Mouse (Mus musculus) limb, embryonic 14.5 days (tissue): ENCODE results near the gene Fgd3. TPM values are rescaled to one million over a fixed set of nuclear protein-coding genes. Genes with fewer than 3 reads are reported as not detected.

Source experiments
- ATAC-seq: fragments of 200-750 bp; cut with Nextera tagmentation; 2 replicates; pipeline ENCODE4 v1.8.0; 2017; ENCODE audit warnings: low read depth, moderate number of reproducible peaks, moderate TSS enrichment; ENCODE audit not compliant: low FRiP score
- DNase-seq: peaks from one replicate; pipeline ENCODE4 v3.0.0-alpha.2; 2015; ENCODE audit warnings: low spot score
- H3K27ac ChIP-seq: fragments of 300-500 bp; sonication (generic); replicated peaks from 2 replicates; pipeline ENCODE4 v1.5.1; 2014; ENCODE audit warnings: low read depth, mild to moderate bottlenecking, low read length, moderate library complexity, mixed read lengths
- H3K27me3 ChIP-seq: fragments of 300-500 bp; sonication (generic); 2 replicates; pipeline ENCODE4 v1.6.1; 2014; ENCODE audit warnings: low read length, mixed read lengths; ENCODE audit not compliant: control insufficient read depth, insufficient read depth
- H3K36me3 ChIP-seq: fragments of 300-500 bp; sonication (generic); 2 replicates; pipeline ENCODE4 v1.6.1; 2014; ENCODE audit warnings: mild to moderate bottlenecking, low read length, moderate library complexity, mixed read lengths; ENCODE audit not compliant: control insufficient read depth, insufficient read depth
- H3K4me1 ChIP-seq: fragments of 300-500 bp; sonication (generic); 2 replicates; pipeline ENCODE4 v1.6.1; 2014; ENCODE audit warnings: antibody characterized with exemption, low read length, mixed read lengths; ENCODE audit not compliant: control insufficient read depth, insufficient read depth
- H3K4me2 ChIP-seq: fragments of 300-500 bp; sonication (generic); replicated peaks from 2 replicates; pipeline ENCODE4 v1.6.1; 2014; ENCODE audit warnings: low read depth, mild to moderate bottlenecking, low read length, moderate library complexity; ENCODE audit not compliant: severe bottlenecking
- H3K4me3 ChIP-seq: fragments of 300-500 bp; sonication (generic); replicated peaks from 2 replicates; pipeline ENCODE4 v1.5.1; 2014; ENCODE audit warnings: low read length
- H3K9ac ChIP-seq: fragments of 300-500 bp; sonication (generic); 2 replicates; pipeline ENCODE4 v1.6.1; 2014; ENCODE audit warnings: mild to moderate bottlenecking, low read depth, low read length, moderate library complexity; ENCODE audit not compliant: severe bottlenecking
- H3K9me3 ChIP-seq: fragments of 300-500 bp; sonication (generic); 2 replicates; pipeline ENCODE4 v1.6.1; 2016; ENCODE audit warnings: low read length; ENCODE audit not compliant: control insufficient read depth
- POLR2A ChIP-seq: fragments of 200-500 bp; IDR thresholded peaks from 2 replicates; pipeline ENCODE4 v1.8.0; 2012; ENCODE audit warnings: inconsistent platforms, mild to moderate bottlenecking, moderate library complexity, borderline replicate concordance; ENCODE audit not compliant: insufficient read depth, insufficient read length; ENCODE audit errors: extremely low read depth
- WGBS: fragments of 180-500 bp; shearing (Covaris S2); extraction: QIAGEN DNeasy Blood & Tissue Kit; methylation state at CpG from one replicate; pipeline ENCODE4 v1.1.7; 2014; 5-methylcytosine and 5-hydroxymethylcytosine counted together
- polyA plus RNA-seq, 2 experiments: library from polyadenylated mRNA; depleted of rRNA in 1 of 2; stranded (reverse) in 1 of 2; unstranded in 1 of 2; fragments of >200 nt; fragmentation: Nextera tagmentation in 1 of 2; extraction: Ambion mirVana in 1 of 2; gene quantifications; 2 replicates each; pipeline versions ENCODE4 v1.2.1 to v1.2.3; 2012 to 2014

The Fgd3 gene
- polyA plus RNA-seq, 2 experiments: 0.78 to 1.2 TPM

DNA sequence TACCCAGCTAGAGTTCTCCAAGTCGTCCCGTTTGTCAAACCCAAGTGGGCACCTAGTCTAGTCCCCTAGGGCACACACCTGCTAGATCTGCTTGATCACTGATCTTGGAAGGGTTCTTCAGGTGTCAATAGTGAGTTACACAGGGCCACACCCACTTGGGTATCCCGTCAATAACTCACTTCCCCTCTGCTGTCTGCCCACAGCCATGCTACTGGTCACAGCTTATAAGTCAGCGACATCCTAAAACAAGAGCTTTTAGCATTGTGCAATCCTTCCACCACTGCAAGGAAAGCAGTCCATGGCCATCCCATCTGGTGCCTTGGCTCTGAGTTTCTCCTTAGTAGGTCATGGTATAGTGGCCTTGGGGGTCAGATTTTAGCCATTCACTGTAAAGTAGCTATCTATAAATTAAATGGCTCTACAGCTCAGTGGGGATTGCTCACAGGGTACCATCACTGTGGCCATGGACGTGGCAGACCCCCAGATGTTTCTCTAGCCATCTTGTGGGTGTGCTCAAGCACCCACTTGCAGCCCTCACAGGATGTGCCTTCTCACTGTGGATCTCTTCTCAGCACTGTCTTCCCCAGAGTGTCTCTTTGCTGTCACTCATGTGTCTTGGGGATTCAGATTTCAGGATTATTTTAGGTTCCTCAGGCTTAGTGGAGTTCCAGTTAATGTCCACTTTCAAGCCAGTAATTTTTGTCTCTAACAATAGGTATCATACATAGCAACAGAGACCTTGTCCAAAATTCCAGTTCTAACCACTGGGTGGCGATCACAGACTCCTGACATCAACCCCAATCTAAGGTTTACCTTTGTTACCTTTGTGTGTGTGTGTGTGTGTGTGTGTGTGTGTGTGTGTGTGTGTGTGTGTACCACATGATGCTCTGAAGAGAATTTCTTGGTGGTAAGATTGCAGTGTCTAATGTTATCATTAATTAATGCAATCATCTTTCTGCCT lies 6.4 kb upstream of the Fgd3 start:
- no peaks in the 10 kb centered on the region for H3K9me3 ChIP-seq
- H3K27ac ChIP-seq: no peak overlapping the region
- no peak overlapping the region for H3K9ac ChIP-seq
- peak; percentile 34; the same call in 1 of the 2 replicates for ATAC-seq
- H3K27me3 ChIP-seq: no peaks in the 10 kb centered on the region
- 57% methylated on average over 6 of the region's 6 CpGs for WGBS
- H3K4me3 ChIP-seq: no peak overlapping the region
- no peak overlapping the region for H3K4me2 ChIP-seq
- no peaks in the 10 kb centered on the region for H3K36me3 ChIP-seq
- TF ChIP-seq POLR2A: no peak
- H3K4me1 ChIP-seq: peaks cover 4% of the 10 kb centered on the region; the same call in 1 of the 2 replicates
- DNase-seq: peak; percentile 59

DNA sequence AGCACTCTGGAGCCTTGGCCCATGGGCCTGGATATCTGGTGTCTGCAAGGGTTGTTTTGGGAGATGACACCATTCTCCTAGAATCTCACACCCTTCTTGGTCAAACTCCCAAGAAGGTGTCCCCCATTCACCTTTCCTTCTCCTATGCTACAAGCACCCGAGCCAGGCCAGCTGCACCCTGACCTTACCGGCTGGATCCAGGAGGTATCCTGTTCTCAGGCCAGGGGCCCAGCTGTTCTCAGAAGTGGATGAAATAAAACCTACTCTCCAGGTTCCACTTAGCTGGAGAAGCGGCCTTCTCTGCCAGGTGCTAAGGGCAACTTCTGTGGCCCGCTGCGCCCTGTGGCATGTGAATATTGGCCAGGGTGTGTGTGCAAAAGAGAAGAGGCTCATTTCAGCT lies 4.8 kb upstream of the Fgd3 start:
- Histone ChIP-seq H3K4me3 (no peak overlapping the region), H3K4me2 (no peak overlapping the region), H3K4me1 (peaks cover 11% of the 10 kb centered on the region), H3K27me3 (no peaks in the 10 kb centered on the region), H3K27ac (no peak overlapping the region), H3K9me3 (no peaks in the 10 kb centered on the region), H3K36me3 (no peaks in the 10 kb centered on the region), H3K9ac (no peak overlapping the region)
- TF ChIP-seq POLR2A: no peak
- DNase-seq (no peak), ATAC-seq (no peak)
- 82% methylated on average over 5 of the region's 5 CpGs for WGBS

DNA sequence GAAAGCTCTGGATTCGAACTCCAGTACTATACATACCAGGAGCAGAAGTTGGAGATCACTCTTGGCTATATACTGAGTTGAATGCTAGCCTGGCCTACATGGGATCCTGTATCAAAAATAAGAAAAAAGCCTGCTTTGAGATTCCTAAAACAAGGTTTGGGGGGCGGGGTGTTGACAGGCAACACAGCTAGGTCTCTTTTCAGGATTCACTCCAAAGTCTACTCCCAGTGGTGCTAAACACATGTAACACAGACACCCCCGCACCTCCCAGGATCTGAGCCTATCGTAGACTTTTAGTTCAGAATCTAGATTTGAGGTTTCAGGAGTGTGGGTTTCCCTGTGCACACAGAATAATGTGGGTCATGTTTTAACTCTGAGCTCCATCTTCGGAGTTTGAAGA lies 2.6 kb upstream of the Fgd3 start:
- Histone ChIP-seq H3K9ac (no peak overlapping the region), H3K4me3 (no peak overlapping the region), H3K4me2 (no peak overlapping the region), H3K27me3 (no peaks in the 10 kb centered on the region), H3K4me1 (peaks cover 18% of the 10 kb centered on the region), H3K9me3 (no peaks in the 10 kb centered on the region), H3K27ac (no peak overlapping the region), H3K36me3 (no peaks in the 10 kb centered on the region)
- ATAC-seq: no peak
- TF ChIP-seq POLR2A: no peak
- no peak for DNase-seq
- WGBS: 88% methylated on average over 5 of the region's 5 CpGs

GRCm38 (mm10) chr13:49322169-49322568 lies 2.1 kb upstream of the Fgd3 start:
- no peaks in the 10 kb centered on the region for H3K9me3 ChIP-seq
- H3K36me3 ChIP-seq: no peaks in the 10 kb centered on the region
- H3K27ac ChIP-seq: no peak overlapping the region
- no peak overlapping the region for H3K4me3 ChIP-seq
- no peak for DNase-seq
- peaks cover 18% of the 10 kb centered on the region for H3K4me1 ChIP-seq
- ATAC-seq: no peak
- H3K9ac ChIP-seq: no peak overlapping the region
- H3K27me3 ChIP-seq: no peaks in the 10 kb centered on the region
- WGBS: 78% methylated on average over 5 of the region's 5 CpGs
- no peak for TF ChIP-seq POLR2A
- H3K4me2 ChIP-seq: no peak overlapping the region

DNA sequence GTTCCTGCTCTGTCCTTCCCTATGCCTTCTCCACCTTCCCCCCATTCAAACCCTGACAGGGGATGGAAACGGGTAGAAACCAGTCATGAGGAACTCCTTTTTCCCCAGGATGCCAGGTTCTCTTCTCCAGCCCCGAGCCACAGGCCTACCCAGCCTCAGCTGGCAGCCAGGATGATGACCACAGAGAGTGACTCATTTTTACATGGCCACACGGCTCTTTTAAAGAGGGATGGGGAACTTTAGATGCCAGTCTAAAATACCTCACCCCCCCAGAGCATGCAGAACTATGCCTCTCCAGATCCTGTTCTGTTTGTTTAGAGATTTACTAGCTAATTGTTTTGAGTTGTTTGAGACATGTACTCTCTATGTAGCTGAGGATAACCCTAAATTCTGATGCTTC lies 1.3 kb upstream of the Fgd3 start:
- no peak for TF ChIP-seq POLR2A
- H3K27me3 ChIP-seq: no peaks in the 10 kb centered on the region
- no peaks in the 10 kb centered on the region for H3K9me3 ChIP-seq
- H3K4me3 ChIP-seq: no peak overlapping the region
- H3K4me2 ChIP-seq: no peak overlapping the region
- DNase-seq: no peak
- ATAC-seq: no peak
- H3K4me1 ChIP-seq: peaks cover 18% of the 10 kb centered on the region
- no peaks in the 10 kb centered on the region for H3K36me3 ChIP-seq
- H3K9ac ChIP-seq: no peak overlapping the region
- WGBS: 63% methylated on average over 3 of the region's 3 CpGs
- no peak overlapping the region for H3K27ac ChIP-seq
